Mouse (Mus musculus) limb, embryonic 11.5 days (tissue): ENCODE data around the gene Dip2a. TPM values are rescaled to one million over a fixed set of nuclear protein-coding genes. Genes with fewer than 3 reads are reported as not detected.

ENCODE experiments used
- ATAC-seq: fragments of 200-750 bp; cut with Nextera tagmentation; 2 replicates; pipeline ENCODE4 v1.8.0; 2017; ENCODE audit warnings: low read depth; ENCODE audit not compliant: insufficient number of reproducible peaks, low FRiP score, low TSS enrichment
- DNase-seq: peaks from one replicate; pipeline ENCODE4 v3.0.0-alpha.2; 2015; ENCODE audit warnings: low spot score
- H3K27ac ChIP-seq: fragments of 300-500 bp; sonication (generic); replicated peaks from 2 replicates; pipeline ENCODE4 v1.5.1; 2014; ENCODE audit warnings: low read depth, mild to moderate bottlenecking, low read length
- H3K27me3 ChIP-seq: fragments of 300-500 bp; sonication (generic); 2 replicates; pipeline ENCODE4 v1.6.1; 2014; ENCODE audit warnings: mild to moderate bottlenecking, low read length, mixed read lengths; ENCODE audit not compliant: control insufficient read depth, insufficient read depth
- H3K36me3 ChIP-seq: fragments of 300-500 bp; sonication (generic); 2 replicates; pipeline ENCODE4 v1.6.1; 2014; ENCODE audit warnings: mild to moderate bottlenecking, low read length, moderate library complexity, mixed read lengths; ENCODE audit not compliant: control insufficient read depth, insufficient read depth
- H3K4me1 ChIP-seq: fragments of 300-500 bp; sonication (generic); 2 replicates; pipeline ENCODE4 v1.6.1; 2014; ENCODE audit warnings: low read length, mixed read lengths; ENCODE audit not compliant: control insufficient read depth, insufficient read depth
- H3K4me2 ChIP-seq: fragments of 300-500 bp; sonication (generic); 2 replicates; pipeline ENCODE4 v1.6.1; 2014; ENCODE audit warnings: low read depth, mild to moderate bottlenecking, moderate library complexity; ENCODE audit not compliant: severe bottlenecking
- H3K4me3 ChIP-seq: fragments of 300-500 bp; sonication (generic); 2 replicates; pipeline ENCODE4 v1.5.1; 2014; ENCODE audit warnings: low read depth, low read length
- H3K9ac ChIP-seq: fragments of 300-500 bp; sonication (generic); 2 replicates; pipeline ENCODE4 v1.6.1; 2014; ENCODE audit warnings: mild to moderate bottlenecking, low read length
- H3K9me3 ChIP-seq: fragments of 300-500 bp; sonication (generic); 2 replicates; pipeline ENCODE4 v1.6.1; 2016; ENCODE audit warnings: low read length; ENCODE audit not compliant: control insufficient read depth
- WGBS: fragments of 180-500 bp; shearing (Covaris S2); extraction: QIAGEN DNeasy Blood & Tissue Kit; methylation state at CpG from one replicate; pipeline ENCODE4 v1.1.7; 2014; 5-methylcytosine and 5-hydroxymethylcytosine counted together
- polyA plus RNA-seq: library from polyadenylated mRNA; unstranded; fragments of >200 nt; fragmentation: Nextera tagmentation; extraction: Ambion mirVana; gene quantifications from 2 replicates; pipeline ENCODE4 v1.2.1, GENCODE M21; 2014

Dip2a gene
- polyA plus RNA-seq, 1 experiment from 2014 or later = 5.2 TPM

GRCm38 (mm10) chr10:76218240-76218639, 126.9 kb downstream of the Dip2a start:
- Histone ChIP-seq H3K4me2 (no peak overlapping the region), H3K9me3 (no peaks in the 10 kb centered on the region; the same call in 1 of the 2 replicates), H3K27me3 (no peaks in the 10 kb centered on the region), H3K36me3 (peaks cover 15% of the 10 kb centered on the region; the same call in 1 of the 2 replicates), H3K4me1 (no peaks in the 10 kb centered on the region), H3K27ac (no peak overlapping the region), H3K9ac (no peak overlapping the region), H3K4me3 (no peak overlapping the region)
- ATAC-seq (no peak), DNase-seq (no peak)
- 88% methylated on average over 9 of the region's 9 CpGs for WGBS

- Histone ChIP-seq H3K36me3 (peaks cover 15% of the 10 kb centered on the region; the same call in 1 of the 2 replicates), H3K4me1 (no peaks in the 10 kb centered on the region), H3K9me3 (no peaks in the 10 kb centered on the region; the same call in 1 of the 2 replicates), H3K4me2 (no peak overlapping the region), H3K27ac (no peak overlapping the region), H3K27me3 (no peaks in the 10 kb centered on the region), H3K4me3 (no peak overlapping the region), H3K9ac (no peak overlapping the region)
- 96% methylated on average over 17 of the region's 17 CpGs for WGBS
- DNase-seq (no peak), ATAC-seq (no peak)
Measured at GRCm38 (mm10) chr10:76217056-76217455, 128.0 kb downstream of the Dip2a start.

DNA sequence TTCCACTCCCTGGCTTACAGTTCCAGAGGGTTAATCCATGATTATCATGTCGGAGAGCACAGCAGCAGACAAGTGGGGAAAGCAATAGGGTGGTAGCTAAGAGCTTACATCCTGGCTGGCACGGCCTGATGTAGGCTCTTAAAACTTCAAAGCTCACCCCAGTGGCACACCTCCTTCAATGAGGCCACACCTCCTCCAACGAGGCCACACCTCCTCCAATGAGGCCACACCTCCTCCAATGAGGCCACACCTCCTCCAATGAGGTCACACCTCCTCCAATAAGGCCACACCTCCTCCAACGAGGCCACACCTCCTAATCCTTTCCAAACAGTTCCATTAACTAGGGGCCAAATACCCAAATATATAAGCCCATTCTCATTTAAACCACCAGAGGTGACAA, 130.9 kb downstream of the Dip2a start:
- H3K27me3 ChIP-seq = no peaks in the 10 kb centered on the region
- no peaks in the 10 kb centered on the region; the same call in 1 of the 2 replicates for H3K9me3 ChIP-seq
- no peak for ATAC-seq
- 88% methylated on average over 4 of the region's 4 CpGs for WGBS
- no peak for DNase-seq
- peaks cover 12% of the 10 kb centered on the region; the same call in 1 of the 2 replicates for H3K36me3 ChIP-seq
- no peak overlapping the region for H3K9ac ChIP-seq
- H3K4me3 ChIP-seq = no peak overlapping the region
- no peak overlapping the region for H3K27ac ChIP-seq
- no peaks in the 10 kb centered on the region for H3K4me1 ChIP-seq
- H3K4me2 ChIP-seq = no peak overlapping the region

DNA sequence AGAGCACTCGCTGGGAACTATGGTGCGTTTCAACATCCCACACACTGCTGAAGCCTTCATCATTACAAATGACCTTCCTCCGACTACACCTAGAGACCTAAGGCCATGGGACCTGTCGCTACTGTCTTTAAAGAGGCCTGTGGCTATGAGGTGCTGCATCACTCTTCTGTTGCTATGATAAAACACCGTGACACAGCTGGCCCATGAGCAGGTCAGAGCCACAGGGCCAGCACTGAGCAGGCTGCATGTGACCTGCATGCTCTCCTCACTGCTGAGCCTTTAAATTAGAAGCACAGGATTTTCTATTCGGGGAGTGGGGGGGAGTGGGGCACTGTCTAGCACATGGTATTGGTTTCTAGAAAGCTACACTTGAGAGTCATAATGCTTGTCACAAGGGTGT, 133.0 kb downstream of the Dip2a start:
- Histone ChIP-seq H3K4me3 (no peak overlapping the region), H3K4me1 (no peaks in the 10 kb centered on the region), H3K27me3 (no peaks in the 10 kb centered on the region), H3K9ac (no peak overlapping the region), H3K9me3 (no peaks in the 10 kb centered on the region; the same call in 1 of the 2 replicates), H3K4me2 (no peak overlapping the region), H3K36me3 (peaks cover 14% of the 10 kb centered on the region; the same call in 1 of the 2 replicates), H3K27ac (no peak overlapping the region)
- ATAC-seq (no peak), DNase-seq (no peak)
- 91% methylated on average over 6 of the region's 6 CpGs for WGBS

DNA sequence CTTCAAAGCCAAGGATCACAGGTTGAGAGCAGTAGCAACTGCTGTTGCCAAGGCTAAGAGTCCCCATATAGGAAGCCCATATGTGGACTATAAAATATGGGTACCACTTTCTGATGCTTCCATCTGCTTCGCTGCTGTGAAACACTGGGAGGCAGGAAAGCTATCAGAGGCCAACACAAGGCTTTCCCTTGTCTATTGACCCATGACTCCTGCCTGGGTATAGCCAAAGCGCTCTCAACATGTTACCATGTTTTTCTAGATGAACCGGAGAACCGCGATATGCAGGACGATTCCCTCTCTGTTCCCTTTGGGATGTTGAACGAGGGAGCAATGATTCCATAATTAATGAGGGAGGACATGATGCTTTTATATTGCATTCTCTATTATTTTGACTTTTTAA, 134.3 kb downstream of the Dip2a start:
- no peaks in the 10 kb centered on the region for H3K4me1 ChIP-seq
- no peak overlapping the region for H3K4me3 ChIP-seq
- H3K9ac ChIP-seq = no peak overlapping the region
- H3K9me3 ChIP-seq = no peaks in the 10 kb centered on the region; the same call in 1 of the 2 replicates
- peaks cover 11% of the 10 kb centered on the region; the same call in 1 of the 2 replicates for H3K36me3 ChIP-seq
- WGBS = 93% methylated on average over 7 of the region's 7 CpGs
- H3K27me3 ChIP-seq = no peaks in the 10 kb centered on the region
- no peak overlapping the region for H3K4me2 ChIP-seq
- no peak overlapping the region for H3K27ac ChIP-seq
- DNase-seq = no peak
- no peak for ATAC-seq

Other genes starting within 250 kb of the Dip2a start
- not detected in 2 replicates for gene Slc5a4b, start 234.3 kb downstream of the Dip2a start, polyA plus RNA-seq
- gene Slc5a4a, start 197.8 kb downstream of the Dip2a start, polyA plus RNA-seq = not detected in 2 replicates
- gene Prmt2, start 107.4 kb downstream of the Dip2a start, polyA plus RNA-seq = 49.1 and 51.0 TPM in 2 replicates
- gene S100b, start 91.4 kb downstream of the Dip2a start, polyA plus RNA-seq = 0.13 and 0.23 TPM in 2 replicates
- gene AC141477.1, start 95.2 kb upstream of the Dip2a start, polyA plus RNA-seq = not detected in 2 replicates
- 18.6 and 19.0 TPM in 2 replicates for gene Pcnt, start 97.5 kb upstream of the Dip2a start, polyA plus RNA-seq
- not detected in 2 replicates for gene 2610028H24Rik, start 103.8 kb upstream of the Dip2a start, polyA plus RNA-seq
- 70.2 and 87.6 TPM in 2 replicates for gene Mcm3ap, start 123.6 kb upstream of the Dip2a start, polyA plus RNA-seq
- gene Ybey, start 123.8 kb upstream of the Dip2a start, polyA plus RNA-seq = 6.4 and 7.0 TPM in 2 replicates
- 32.8 and 38.4 TPM in 2 replicates for gene Lss, start 186.3 kb upstream of the Dip2a start, polyA plus RNA-seq
- gene Spatc1l, start 217.0 kb upstream of the Dip2a start, polyA plus RNA-seq = not detected in 2 replicates
- not detected in 2 replicates for gene Ftcd, start 230.4 kb upstream of the Dip2a start, polyA plus RNA-seq